Mouse (Mus musculus): Measurements from ENCODE around the gene Igfbp2. TPM values are rescaled to one million over a fixed set of nuclear protein-coding genes. Genes with fewer than 3 reads are reported as not detected.

Igfbp2 gene
- 87.8 and 88.7 TPM in 2 replicates for polyA plus RNA-seq (2014; fragmentation: Nextera tagmentation; extraction: Ambion mirVana)

DNA sequence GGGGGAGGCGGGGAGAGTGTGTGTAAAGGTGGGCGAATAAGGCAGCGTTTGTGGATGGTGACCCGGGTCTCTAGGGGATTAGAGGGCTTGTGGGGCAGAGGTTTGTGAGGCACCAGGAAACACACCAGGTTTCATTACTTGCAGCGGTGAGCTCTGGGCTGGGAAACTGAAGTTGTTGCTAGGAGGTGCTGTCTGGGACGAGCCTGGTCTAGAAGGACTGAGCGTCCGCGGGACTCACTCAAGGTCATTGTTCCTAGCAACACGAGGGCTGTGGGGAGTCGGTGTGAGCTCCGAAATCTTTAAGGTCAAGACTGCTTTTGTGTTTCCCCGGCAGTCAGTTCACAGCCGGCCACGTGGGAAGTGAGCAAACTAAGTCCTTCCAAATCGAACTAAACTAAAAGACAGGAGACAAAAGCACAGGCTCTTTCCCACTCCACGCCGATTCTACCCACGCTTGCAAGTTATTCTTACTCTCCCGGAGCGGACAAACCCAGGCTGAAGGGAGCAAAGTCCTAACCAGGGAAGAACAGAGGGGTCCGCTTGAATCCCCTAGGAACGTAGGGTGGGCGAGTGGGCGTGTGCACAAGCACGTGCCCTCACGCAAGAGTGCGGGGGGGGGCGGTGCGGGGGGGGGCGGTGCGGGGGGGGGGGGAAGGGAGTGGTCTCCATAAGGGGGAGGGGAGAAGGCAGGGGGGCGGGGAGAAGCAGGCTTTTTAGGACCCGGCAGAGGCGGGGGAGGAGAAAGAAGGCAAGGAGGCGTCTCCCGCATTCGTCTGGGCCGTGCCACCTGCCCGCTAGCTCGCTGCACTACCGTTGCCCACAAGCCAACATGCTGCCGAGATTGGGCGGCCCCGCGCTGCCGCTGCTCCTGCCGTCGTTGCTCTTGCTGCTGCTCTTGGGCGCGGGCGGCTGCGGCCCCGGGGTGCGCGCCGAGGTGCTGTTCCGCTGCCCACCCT is at the start of gene Igfbp2:
Igfbp2 (plus strand) TSS at position 753 of the 956 bp plus-strand sequence.
- no peaks in the 10 kb centered on the region for H3K9me3 ChIP-seq (replicated peaks; ENCODE audit: control insufficient read depth, low read length)
- H3K4me1 ChIP-seq (ENCODE audit: control insufficient read depth, insufficient read depth, low read length) = peaks cover 12% of the 10 kb centered on the region; the same call in 1 of the 2 replicates
- H3K27ac ChIP-seq (ENCODE audit: low read depth, low read length) = no peak within 1 kb of the TSS
- 0 out of 2 replicates have a peak, but pooled peaks have one; percentile 22 for ATAC-seq (replicated peaks; ENCODE audit: insufficient number of reproducible peaks, low FRiP score, low TSS enrichment)
- H3K9ac ChIP-seq (ENCODE audit: low read depth, low read length) = peak within 1 kb of the TSS; percentile 67
- peaks cover 9% of the 10 kb centered on the region; the same call in 1 of the 2 replicates for H3K27me3 ChIP-seq (ENCODE audit: control insufficient read depth, insufficient read depth, low read length)
- WGBS (ENCODE audit: insufficient replicate concordance) = under 1% methylated on average over 49 of the region's 58 CpGs
- no peaks in the 10 kb centered on the region for H3K36me3 ChIP-seq (ENCODE audit: control insufficient read depth, insufficient read depth, low read length)
- H3K4me2 ChIP-seq = peak within 1 kb of the TSS; percentile 79
- H3K4me3 ChIP-seq (ENCODE audit: low read depth, low read length) = peak within 1 kb of the TSS; percentile 54

DNA sequence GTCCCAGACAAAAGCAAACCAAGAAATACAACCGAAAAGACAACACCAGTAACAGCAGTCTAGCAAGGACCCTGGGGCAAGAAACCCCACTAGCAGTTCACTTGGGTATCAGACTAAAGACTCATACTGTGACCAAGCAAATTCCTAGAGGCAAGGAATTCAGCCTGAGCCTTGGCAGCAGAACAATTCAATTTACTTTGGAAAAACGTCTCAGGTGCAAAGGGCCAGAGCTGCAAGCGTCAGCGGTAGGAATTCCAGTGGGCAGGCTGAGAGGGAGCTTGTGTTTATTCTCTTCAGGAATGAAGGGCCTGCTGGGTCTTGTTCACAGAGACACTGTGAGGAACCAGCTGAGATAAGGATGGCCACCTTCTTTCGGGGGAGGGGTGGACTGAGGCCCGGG is 45.5 kb upstream of the Igfbp2 start:
- Histone ChIP-seq H3K9ac (ENCODE audit: low read depth, low read length) (no peak overlapping the region), H3K4me3 (ENCODE audit: low read depth, low read length) (no peak overlapping the region), H3K27ac (ENCODE audit: low read depth, low read length) (no peak overlapping the region), H3K4me1 (ENCODE audit: control insufficient read depth, insufficient read depth, low read length) (peaks cover 15% of the 10 kb centered on the region), H3K9me3 (replicated peaks; ENCODE audit: control insufficient read depth, low read length) (no peaks in the 10 kb centered on the region), H3K36me3 (ENCODE audit: control insufficient read depth, insufficient read depth, low read length) (no peaks in the 10 kb centered on the region), H3K27me3 (ENCODE audit: control insufficient read depth, insufficient read depth, low read length) (no peaks in the 10 kb centered on the region), H3K4me2 (no peak overlapping the region)
- 14% methylated on average over 6 of the region's 6 CpGs for WGBS (ENCODE audit: insufficient replicate concordance)
- ATAC-seq (replicated peaks; ENCODE audit: insufficient number of reproducible peaks, low FRiP score, low TSS enrichment) = no peak

DNA sequence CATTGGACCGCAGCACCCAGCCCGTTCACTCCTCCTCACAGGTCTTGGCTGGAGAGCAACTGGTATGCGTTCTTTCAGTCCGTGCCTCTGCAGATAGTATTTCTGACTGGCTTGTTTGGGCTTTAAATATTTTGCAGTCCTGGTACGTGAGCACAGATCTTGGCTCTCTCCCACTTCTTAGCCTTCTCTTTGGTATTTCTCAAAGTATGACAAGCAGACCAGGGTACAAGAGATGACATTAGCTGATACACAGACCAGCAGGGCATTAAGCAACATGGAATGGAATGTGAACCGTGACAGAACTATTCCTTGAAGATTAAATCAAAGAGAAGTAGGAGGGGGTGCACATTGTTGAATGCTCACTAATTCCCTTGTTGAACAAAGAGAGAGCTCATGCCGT is 43.6 kb upstream of the Igfbp2 start:
- Histone ChIP-seq H3K4me1 (ENCODE audit: control insufficient read depth, insufficient read depth, low read length) (peaks cover 15% of the 10 kb centered on the region), H3K36me3 (ENCODE audit: control insufficient read depth, insufficient read depth, low read length) (no peaks in the 10 kb centered on the region), H3K9ac (ENCODE audit: low read depth, low read length) (no peak overlapping the region), H3K4me2 (no peak overlapping the region), H3K27me3 (ENCODE audit: control insufficient read depth, insufficient read depth, low read length) (no peaks in the 10 kb centered on the region), H3K4me3 (ENCODE audit: low read depth, low read length) (no peak overlapping the region), H3K27ac (ENCODE audit: low read depth, low read length) (no peak overlapping the region), H3K9me3 (replicated peaks; ENCODE audit: control insufficient read depth, low read length) (no peaks in the 10 kb centered on the region)
- WGBS (ENCODE audit: insufficient replicate concordance) = 31% methylated on average over 7 of the region's 7 CpGs
- no peak for ATAC-seq (replicated peaks; ENCODE audit: insufficient number of reproducible peaks, low FRiP score, low TSS enrichment)

DNA sequence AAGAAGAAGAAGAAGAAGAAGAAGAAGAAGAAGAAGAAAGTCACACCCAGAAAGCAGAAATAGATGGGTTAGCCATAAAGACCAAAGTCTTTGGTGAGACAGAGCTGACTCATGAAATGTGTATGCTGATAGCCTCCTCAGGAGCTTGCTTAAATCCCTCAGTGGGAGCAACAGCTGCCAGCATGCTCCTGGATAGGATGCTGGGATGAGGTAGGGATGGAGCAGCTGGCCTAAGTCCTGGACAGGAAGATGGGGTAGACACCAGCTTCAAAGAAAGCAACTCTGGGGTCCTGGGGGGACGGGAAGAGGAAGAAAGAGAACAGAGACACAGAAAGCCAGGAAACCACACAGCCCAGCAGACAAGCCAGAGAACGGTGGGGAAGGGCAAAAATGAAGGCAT is 41.0 kb upstream of the Igfbp2 start:
- no peaks in the 10 kb centered on the region for H3K9me3 ChIP-seq (replicated peaks; ENCODE audit: control insufficient read depth, low read length)
- H3K27ac ChIP-seq (ENCODE audit: low read depth, low read length) = no peak overlapping the region
- WGBS (ENCODE audit: insufficient replicate concordance) = 47% methylated on average over 2 of the region's 2 CpGs
- H3K27me3 ChIP-seq (ENCODE audit: control insufficient read depth, insufficient read depth, low read length) = no peaks in the 10 kb centered on the region
- no peaks in the 10 kb centered on the region for H3K36me3 ChIP-seq (ENCODE audit: control insufficient read depth, insufficient read depth, low read length)
- peaks cover 15% of the 10 kb centered on the region for H3K4me1 ChIP-seq (ENCODE audit: control insufficient read depth, insufficient read depth, low read length)
- no peak overlapping the region for H3K9ac ChIP-seq (ENCODE audit: low read depth, low read length)
- no peak overlapping the region for H3K4me2 ChIP-seq
- no peak overlapping the region for H3K4me3 ChIP-seq (ENCODE audit: low read depth, low read length)
- ATAC-seq (replicated peaks; ENCODE audit: insufficient number of reproducible peaks, low FRiP score, low TSS enrichment) = no peak

DNA sequence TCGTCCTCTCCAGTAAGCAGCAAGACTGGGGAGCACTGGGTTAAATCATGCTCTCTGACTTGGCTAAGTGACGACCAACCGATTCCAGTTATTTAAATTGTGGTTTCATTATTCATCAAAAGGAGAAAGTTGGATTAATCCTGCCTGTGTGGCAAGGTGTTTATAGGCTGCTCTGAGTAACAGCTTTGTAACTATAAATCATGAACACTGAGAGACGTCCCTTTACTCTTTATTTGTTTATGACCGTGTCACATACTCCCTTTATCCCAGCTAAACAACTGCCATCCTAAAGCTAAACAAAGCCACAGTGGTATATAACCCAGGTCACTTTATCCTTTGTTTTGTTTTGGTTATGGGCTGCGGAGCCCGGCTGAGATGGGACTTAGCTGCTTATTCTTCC is 40.3 kb upstream of the Igfbp2 start:
- H3K27me3 ChIP-seq (ENCODE audit: control insufficient read depth, insufficient read depth, low read length) = no peaks in the 10 kb centered on the region
- WGBS (ENCODE audit: insufficient replicate concordance) = 40% methylated on average over 7 of the region's 7 CpGs
- H3K36me3 ChIP-seq (ENCODE audit: control insufficient read depth, insufficient read depth, low read length) = no peaks in the 10 kb centered on the region
- H3K27ac ChIP-seq (ENCODE audit: low read depth, low read length) = no peak overlapping the region
- no peak for ATAC-seq (replicated peaks; ENCODE audit: insufficient number of reproducible peaks, low FRiP score, low TSS enrichment)
- no peak overlapping the region for H3K9ac ChIP-seq (ENCODE audit: low read depth, low read length)
- peaks cover 10% of the 10 kb centered on the region for H3K4me1 ChIP-seq (ENCODE audit: control insufficient read depth, insufficient read depth, low read length)
- H3K4me3 ChIP-seq (ENCODE audit: low read depth, low read length) = no peak overlapping the region
- H3K9me3 ChIP-seq (replicated peaks; ENCODE audit: control insufficient read depth, low read length) = no peaks in the 10 kb centered on the region
- H3K4me2 ChIP-seq = no peak overlapping the region

DNA sequence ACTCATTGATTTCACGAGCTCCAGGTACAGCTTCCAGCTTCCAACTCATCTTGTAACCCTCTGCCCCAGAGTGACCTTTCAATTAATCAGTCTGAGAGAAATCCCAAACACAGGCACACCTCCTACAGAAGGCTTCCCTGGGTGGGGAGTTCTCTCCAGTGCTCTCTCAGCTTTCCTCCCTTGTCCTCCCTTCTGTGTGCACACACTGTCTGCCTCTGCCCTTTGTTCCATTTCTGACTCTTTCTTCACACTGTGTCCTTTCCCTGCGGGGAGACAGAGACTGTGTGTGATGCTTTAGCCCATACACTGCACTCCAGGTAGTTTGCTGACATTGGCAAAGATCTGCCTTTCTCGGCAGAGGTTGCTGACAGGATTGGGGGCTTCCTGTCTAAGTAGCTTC is 33.6 kb upstream of the Igfbp2 start:
- 54% methylated on average over 3 of the region's 3 CpGs for WGBS (ENCODE audit: insufficient replicate concordance)
- Histone ChIP-seq H3K27me3 (ENCODE audit: control insufficient read depth, insufficient read depth, low read length) (no peaks in the 10 kb centered on the region), H3K4me2 (no peak overlapping the region), H3K9me3 (replicated peaks; ENCODE audit: control insufficient read depth, low read length) (no peaks in the 10 kb centered on the region; the same call in 1 of the 2 replicates), H3K4me1 (ENCODE audit: control insufficient read depth, insufficient read depth, low read length) (no peaks in the 10 kb centered on the region), H3K9ac (ENCODE audit: low read depth, low read length) (no peak overlapping the region), H3K36me3 (ENCODE audit: control insufficient read depth, insufficient read depth, low read length) (no peaks in the 10 kb centered on the region), H3K4me3 (ENCODE audit: low read depth, low read length) (no peak overlapping the region), H3K27ac (ENCODE audit: low read depth, low read length) (no peak overlapping the region)
- no peak for ATAC-seq (replicated peaks; ENCODE audit: insufficient number of reproducible peaks, low FRiP score, low TSS enrichment)

DNA sequence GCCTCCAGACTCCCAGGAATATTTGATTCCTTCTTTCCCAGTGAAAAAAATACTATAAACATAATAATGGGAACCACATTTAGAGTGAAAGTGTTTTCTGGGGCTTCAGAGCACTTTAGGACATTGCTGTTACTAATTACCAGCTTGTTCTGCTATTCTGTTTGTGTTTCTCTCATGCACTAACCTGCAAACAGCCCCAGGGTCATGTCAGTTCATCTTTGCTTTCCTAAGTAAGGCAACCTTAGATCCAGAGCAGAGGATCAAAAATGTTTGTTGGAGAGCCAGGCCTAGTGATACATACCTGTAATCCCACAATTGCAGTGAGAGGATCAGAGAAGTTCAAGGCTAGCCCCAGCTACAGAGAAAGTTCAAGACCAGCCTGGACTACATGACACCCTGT is 32.6 kb upstream of the Igfbp2 start:
- no peak overlapping the region for H3K9ac ChIP-seq (ENCODE audit: low read depth, low read length)
- no peak for ATAC-seq (replicated peaks; ENCODE audit: insufficient number of reproducible peaks, low FRiP score, low TSS enrichment)
- no peak overlapping the region for H3K4me3 ChIP-seq (ENCODE audit: low read depth, low read length)

DNA sequence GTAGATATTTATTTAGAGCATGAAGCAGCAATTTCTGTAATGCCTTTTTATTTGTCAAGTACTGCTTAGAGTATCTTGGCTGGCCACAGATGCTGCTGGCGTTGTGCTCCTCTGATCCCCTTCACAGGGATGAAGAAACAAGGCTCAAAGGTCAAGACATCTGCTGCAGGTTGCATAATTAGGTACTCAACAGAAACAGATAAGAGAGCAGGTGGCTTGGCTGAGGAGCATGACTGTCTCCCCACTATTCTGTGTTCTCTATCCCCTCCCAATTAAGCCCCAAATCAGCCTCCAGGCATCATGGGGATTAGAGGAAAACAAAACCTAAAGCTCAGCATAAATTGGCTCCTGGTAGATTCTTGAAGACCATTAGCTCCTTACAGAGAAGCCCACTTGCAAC is 32.0 kb upstream of the Igfbp2 start:
- H3K4me3 ChIP-seq (ENCODE audit: low read depth, low read length) = no peak overlapping the region
- 44% methylated on average over 1 of the region's 1 CpGs for WGBS (ENCODE audit: insufficient replicate concordance)
- ATAC-seq (replicated peaks; ENCODE audit: insufficient number of reproducible peaks, low FRiP score, low TSS enrichment) = no peak
- H3K36me3 ChIP-seq (ENCODE audit: control insufficient read depth, insufficient read depth, low read length) = no peaks in the 10 kb centered on the region
- no peaks in the 10 kb centered on the region for H3K27me3 ChIP-seq (ENCODE audit: control insufficient read depth, insufficient read depth, low read length)
- no peak overlapping the region for H3K27ac ChIP-seq (ENCODE audit: low read depth, low read length)
- no peak overlapping the region for H3K4me2 ChIP-seq
- H3K4me1 ChIP-seq (ENCODE audit: control insufficient read depth, insufficient read depth, low read length) = no peaks in the 10 kb centered on the region
- H3K9ac ChIP-seq (ENCODE audit: low read depth, low read length) = no peak overlapping the region
- no peaks in the 10 kb centered on the region; the same call in 1 of the 2 replicates for H3K9me3 ChIP-seq (replicated peaks; ENCODE audit: control insufficient read depth, low read length)

More for the DNA sequence above, 32.6 kb upstream of the Igfbp2 start:
- no peaks in the 10 kb centered on the region for H3K4me1 ChIP-seq (ENCODE audit: control insufficient read depth, insufficient read depth, low read length)
- H3K9me3 ChIP-seq (replicated peaks; ENCODE audit: control insufficient read depth, low read length) = no peaks in the 10 kb centered on the region; the same call in 1 of the 2 replicates
- H3K4me2 ChIP-seq = no peak overlapping the region
- H3K27me3 ChIP-seq (ENCODE audit: control insufficient read depth, insufficient read depth, low read length) = no peaks in the 10 kb centered on the region
- no peaks in the 10 kb centered on the region for H3K36me3 ChIP-seq (ENCODE audit: control insufficient read depth, insufficient read depth, low read length)
- H3K27ac ChIP-seq (ENCODE audit: low read depth, low read length) = no peak overlapping the region

DNA sequence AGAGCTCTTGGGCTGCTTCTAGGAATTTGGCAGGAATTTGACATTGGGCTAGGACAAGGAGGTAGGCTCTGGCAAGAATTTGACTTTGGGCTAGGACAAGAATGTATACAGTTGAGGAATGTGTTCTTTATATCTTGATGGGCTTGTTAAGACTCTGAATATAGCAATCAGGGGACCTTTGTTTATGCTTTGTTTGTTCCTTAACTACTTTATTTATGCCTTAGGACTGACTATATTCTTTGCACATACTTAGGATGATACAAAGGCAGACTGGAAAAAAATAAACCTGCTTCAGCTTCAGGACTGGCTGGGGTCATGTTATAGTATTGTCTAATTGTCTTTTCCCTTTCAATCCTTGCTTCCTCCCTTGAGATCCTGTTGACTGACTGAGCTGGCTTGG is 31.1 kb upstream of the Igfbp2 start:
- ATAC-seq (replicated peaks; ENCODE audit: insufficient number of reproducible peaks, low FRiP score, low TSS enrichment) = no peak
- Histone ChIP-seq H3K4me1 (ENCODE audit: control insufficient read depth, insufficient read depth, low read length) (no peaks in the 10 kb centered on the region), H3K27ac (ENCODE audit: low read depth, low read length) (no peak overlapping the region), H3K9me3 (replicated peaks; ENCODE audit: control insufficient read depth, low read length) (no peaks in the 10 kb centered on the region; the same call in 1 of the 2 replicates), H3K4me2 (no peak overlapping the region), H3K4me3 (ENCODE audit: low read depth, low read length) (no peak overlapping the region), H3K36me3 (ENCODE audit: control insufficient read depth, insufficient read depth, low read length) (no peaks in the 10 kb centered on the region), H3K9ac (ENCODE audit: low read depth, low read length) (no peak overlapping the region), H3K27me3 (ENCODE audit: control insufficient read depth, insufficient read depth, low read length) (no peaks in the 10 kb centered on the region)

Measured in heart, embryonic 11.5 days (tissue).